Mouse (Mus musculus) liver, postnatal 0 days (tissue): Measurements from ENCODE around the gene Dtnbp1.

ENCODE experiments used
- CTCF ChIP-seq: sonication (generic); IDR thresholded peaks from 2 replicates; pipeline ENCODE4 v1.5.1; 2016; ENCODE audit warnings: antibody characterized with exemption, low read depth
- EP300 ChIP-seq: IDR thresholded peaks from 2 replicates; pipeline ENCODE4 v1.6.1; 2016; ENCODE audit warnings: antibody characterized with exemption, low read depth, mild to moderate bottlenecking

- no peak for TF ChIP-seq CTCF
- no peak for TF ChIP-seq EP300
Observed at GRCm38 (mm10) chr13:44896211-44896610, 105.7 kb downstream of the Dtnbp1 start.
